Mouse (Mus musculus): Measurements from ENCODE around the gene Nktr. TPM values are rescaled to one million over a fixed set of nuclear protein-coding genes. Genes with fewer than 3 reads are reported as not detected.

Nktr gene
- polyA plus RNA-seq, 1 experiment = 127 TPM

- H3K4me1 ChIP-seq (ENCODE audit: control insufficient read depth, insufficient read depth, low read length) = peaks cover 15% of the 10 kb centered on the region
- peak overlapping the region; percentile 83; the same call in 1 of the 2 replicates for H3K27ac ChIP-seq (ENCODE audit: insufficient read depth, low read length)
- H3K4me3 ChIP-seq (ENCODE audit: insufficient read depth, low read length) = no peak overlapping the region
- no peak for TF ChIP-seq POLR2A (IDR thresholded peaks at IDR 0.05; ENCODE audit: extremely low read depth, insufficient read depth, low read length)
- no peak for TF ChIP-seq CTCF (IDR thresholded peaks at IDR 0.05; ENCODE audit: extremely low read depth, insufficient read depth, low read length)
Observed at GRCm38 (mm10) chr9:121775951-121776350, 57.0 kb downstream of the Nktr start.

GRCm38 (mm10) chr9:121776511-121776910 is 57.5 kb downstream of the Nktr start:
- no peak for TF ChIP-seq CTCF (IDR thresholded peaks at IDR 0.05; ENCODE audit: extremely low read depth, insufficient read depth, low read length)
- TF ChIP-seq POLR2A (IDR thresholded peaks at IDR 0.05; ENCODE audit: extremely low read depth, insufficient read depth, low read length) = no peak

DNA sequence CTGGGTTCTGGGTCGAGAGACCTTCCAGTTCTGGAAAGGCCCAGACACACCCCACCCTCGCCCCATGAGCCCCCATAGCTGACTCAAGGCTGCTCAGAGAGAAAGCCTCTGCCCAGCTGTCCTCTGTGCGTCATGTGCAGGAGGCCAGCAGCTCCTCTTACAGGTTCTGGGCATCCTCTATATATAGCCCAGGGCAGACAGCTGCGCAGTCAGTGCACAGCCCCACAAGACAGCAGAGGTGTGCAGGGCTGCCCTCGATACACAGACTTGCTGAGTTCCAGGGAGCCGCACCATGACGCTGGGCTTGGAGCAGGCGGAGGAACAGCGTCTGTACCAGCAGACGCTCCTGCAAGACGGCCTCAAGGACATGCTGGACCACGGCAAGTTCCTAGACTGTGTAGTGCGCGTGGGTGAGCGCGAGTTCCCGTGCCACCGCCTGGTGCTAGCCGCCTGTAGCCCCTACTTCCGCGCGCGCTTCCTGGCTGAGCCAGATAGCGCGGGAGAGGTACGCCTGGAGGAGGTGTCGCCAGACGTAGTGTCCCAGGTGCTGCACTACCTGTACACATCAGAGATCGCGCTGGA is 58.6 kb downstream of the Nktr start, which contains the start of gene Klhl40:
Gene Klhl40 (plus strand): TSS at position 124 of the 582 bp plus-strand sequence.
- H3K4me1 ChIP-seq (ENCODE audit: control insufficient read depth, insufficient read depth, low read length) = peaks cover 15% of the 10 kb centered on the region
- H3K4me3 ChIP-seq (ENCODE audit: insufficient read depth, low read length) = peak within 1 kb of the TSS; percentile 24
- TF ChIP-seq CTCF (IDR thresholded peaks at IDR 0.05; ENCODE audit: extremely low read depth, insufficient read depth, low read length) = no peak
- no peak for TF ChIP-seq POLR2A (IDR thresholded peaks at IDR 0.05; ENCODE audit: extremely low read depth, insufficient read depth, low read length)
- peak within 1 kb of the TSS; percentile 14 for H3K27ac ChIP-seq (ENCODE audit: insufficient read depth, low read length)

More at GRCm38 (mm10) chr9:121776511-121776910, 57.5 kb downstream of the Nktr start:
- no peak overlapping the region for H3K4me3 ChIP-seq (ENCODE audit: insufficient read depth, low read length)
- peaks cover 15% of the 10 kb centered on the region for H3K4me1 ChIP-seq (ENCODE audit: control insufficient read depth, insufficient read depth, low read length)
- H3K27ac ChIP-seq (ENCODE audit: insufficient read depth, low read length) = peak overlapping the region; percentile 83; the same call in 1 of the 2 replicates

- Histone ChIP-seq H3K4me3 (ENCODE audit: insufficient read depth, low read length) (peak overlapping the region; percentile 24), H3K27ac (ENCODE audit: insufficient read depth, low read length) (peak overlapping the region; percentile 14), H3K4me1 (ENCODE audit: control insufficient read depth, insufficient read depth, low read length) (peaks cover 15% of the 10 kb centered on the region)
- no peak for TF ChIP-seq POLR2A (IDR thresholded peaks at IDR 0.05; ENCODE audit: extremely low read depth, insufficient read depth, low read length)
Observed at GRCm38 (mm10) chr9:121778066-121778624, 59.2 kb downstream of the Nktr start.

GRCm38 (mm10) chr9:121784801-121785200 is 65.8 kb downstream of the Nktr start:
- TF ChIP-seq CTCF (IDR thresholded peaks at IDR 0.05; ENCODE audit: extremely low read depth, insufficient read depth, low read length) = no peak
- no peak for TF ChIP-seq POLR2A (IDR thresholded peaks at IDR 0.05; ENCODE audit: extremely low read depth, insufficient read depth, low read length)
- H3K27ac ChIP-seq (ENCODE audit: insufficient read depth, low read length) = no peak overlapping the region
- H3K4me1 ChIP-seq (ENCODE audit: control insufficient read depth, insufficient read depth, low read length) = peaks cover 4% of the 10 kb centered on the region; the same call in 1 of the 2 replicates
- no peak overlapping the region for H3K4me3 ChIP-seq (ENCODE audit: insufficient read depth, low read length)

DNA sequence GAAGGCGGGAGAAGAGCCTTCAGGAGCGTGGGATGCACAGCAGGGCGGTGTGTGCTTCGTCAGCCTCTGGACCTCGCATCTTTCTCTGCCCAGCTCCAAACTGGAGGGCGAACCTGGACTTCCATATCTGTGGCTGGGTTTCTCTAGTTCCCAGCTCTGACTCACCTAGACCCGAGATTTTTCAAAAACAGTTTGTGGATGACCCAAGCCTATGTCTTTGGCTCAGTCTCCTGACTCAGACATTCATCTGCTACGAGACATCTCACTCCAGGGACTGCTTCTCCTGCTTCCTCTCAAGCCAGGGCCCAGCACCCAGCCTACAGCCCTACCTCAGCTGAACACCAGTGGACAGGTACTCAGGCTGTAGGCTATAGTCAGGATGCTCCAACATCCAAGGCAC is 66.3 kb downstream of the Nktr start:
- Histone ChIP-seq H3K27ac (ENCODE audit: insufficient read depth, low read length) (no peak overlapping the region), H3K4me3 (ENCODE audit: insufficient read depth, low read length) (no peak overlapping the region), H3K4me1 (ENCODE audit: control insufficient read depth, insufficient read depth, low read length) (peaks cover 3% of the 10 kb centered on the region; the same call in 1 of the 2 replicates)
- TF ChIP-seq POLR2A (IDR thresholded peaks at IDR 0.05; ENCODE audit: extremely low read depth, insufficient read depth, low read length) (no peak), CTCF (IDR thresholded peaks at IDR 0.05; ENCODE audit: extremely low read depth, insufficient read depth, low read length) (no peak)

DNA sequence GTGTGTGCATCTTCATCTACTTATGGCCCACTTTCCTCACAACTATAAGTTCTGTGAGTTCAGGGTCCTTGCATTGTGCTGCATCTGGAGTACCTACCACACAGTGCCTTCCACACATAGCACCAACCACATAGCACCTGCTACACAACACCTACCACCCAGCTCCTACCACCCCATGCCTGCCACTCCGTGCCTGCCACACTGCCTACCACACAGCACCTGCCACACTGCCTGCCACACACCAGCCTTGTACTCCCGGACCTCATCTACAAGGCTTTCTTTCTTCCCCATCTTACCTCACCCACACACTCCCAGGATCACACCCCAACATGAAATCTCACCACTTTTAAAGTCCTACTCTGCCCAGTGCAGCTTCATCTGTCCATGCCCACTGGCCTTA is 67.4 kb downstream of the Nktr start:
- Histone ChIP-seq H3K4me3 (ENCODE audit: insufficient read depth, low read length) (no peak overlapping the region), H3K27ac (ENCODE audit: insufficient read depth, low read length) (no peak overlapping the region), H3K4me1 (ENCODE audit: control insufficient read depth, insufficient read depth, low read length) (peaks cover 2% of the 10 kb centered on the region; the same call in 1 of the 2 replicates)
- no peak for TF ChIP-seq POLR2A (IDR thresholded peaks at IDR 0.05; ENCODE audit: extremely low read depth, insufficient read depth, low read length)
- no peak for TF ChIP-seq CTCF (IDR thresholded peaks at IDR 0.05; ENCODE audit: extremely low read depth, insufficient read depth, low read length)

DNA sequence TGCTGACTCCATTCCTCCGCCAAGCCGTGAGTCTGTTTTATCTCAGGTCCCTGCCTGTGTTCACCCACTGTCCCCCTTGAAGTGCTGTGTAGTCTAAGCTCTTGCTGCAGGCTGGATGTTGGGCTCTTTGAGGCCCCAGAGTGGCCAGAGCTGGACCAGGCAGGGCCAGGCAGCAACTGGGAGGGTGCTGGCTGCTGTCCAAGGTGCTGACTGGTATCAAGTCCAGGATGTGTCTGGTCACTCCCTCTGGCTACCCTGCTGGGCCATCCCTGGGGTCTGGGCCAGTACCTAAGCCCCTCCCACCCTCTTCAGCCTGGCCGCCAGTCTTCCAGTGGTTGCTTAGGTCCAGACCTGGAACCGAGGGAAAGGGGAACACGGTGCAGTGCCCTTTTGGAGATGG is 72.2 kb downstream of the Nktr start:
- H3K4me1 ChIP-seq (ENCODE audit: control insufficient read depth, insufficient read depth, low read length) = peaks cover 2% of the 10 kb centered on the region; the same call in 1 of the 2 replicates
- no peak overlapping the region for H3K27ac ChIP-seq (ENCODE audit: insufficient read depth, low read length)
- H3K4me3 ChIP-seq (ENCODE audit: insufficient read depth, low read length) = peak overlapping the region; percentile 18; the same call in 1 of the 2 replicates
- TF ChIP-seq CTCF (IDR thresholded peaks at IDR 0.05; ENCODE audit: extremely low read depth, insufficient read depth, low read length) = no peak

GRCm38 (mm10) chr9:121791757-121792521 is 73.0 kb downstream of the Nktr start, which contains the start of gene Hhatl:
Gene Hhatl (minus strand): TSS chr9:121792507.
- no peak for TF ChIP-seq CTCF (IDR thresholded peaks at IDR 0.05; ENCODE audit: extremely low read depth, insufficient read depth, low read length)
- no peak for TF ChIP-seq POLR2A (IDR thresholded peaks at IDR 0.05; ENCODE audit: extremely low read depth, insufficient read depth, low read length)
- Histone ChIP-seq H3K27ac (ENCODE audit: insufficient read depth, low read length) (peak within 1 kb of the TSS; percentile 36), H3K4me3 (ENCODE audit: insufficient read depth, low read length) (peak within 1 kb of the TSS; percentile 18), H3K4me1 (ENCODE audit: control insufficient read depth, insufficient read depth, low read length) (no peaks in the 10 kb centered on the region)

Data from cortical plate, adult 2 months (tissue).